Mouse (Mus musculus): Measurements from ENCODE around the gene 1600012H06Rik. TPM values are rescaled to one million over a fixed set of nuclear protein-coding genes. Genes with fewer than 3 reads are reported as not detected.

Gene 1600012H06Rik
- total RNA-seq (2023): 21.1 TPM

DNA sequence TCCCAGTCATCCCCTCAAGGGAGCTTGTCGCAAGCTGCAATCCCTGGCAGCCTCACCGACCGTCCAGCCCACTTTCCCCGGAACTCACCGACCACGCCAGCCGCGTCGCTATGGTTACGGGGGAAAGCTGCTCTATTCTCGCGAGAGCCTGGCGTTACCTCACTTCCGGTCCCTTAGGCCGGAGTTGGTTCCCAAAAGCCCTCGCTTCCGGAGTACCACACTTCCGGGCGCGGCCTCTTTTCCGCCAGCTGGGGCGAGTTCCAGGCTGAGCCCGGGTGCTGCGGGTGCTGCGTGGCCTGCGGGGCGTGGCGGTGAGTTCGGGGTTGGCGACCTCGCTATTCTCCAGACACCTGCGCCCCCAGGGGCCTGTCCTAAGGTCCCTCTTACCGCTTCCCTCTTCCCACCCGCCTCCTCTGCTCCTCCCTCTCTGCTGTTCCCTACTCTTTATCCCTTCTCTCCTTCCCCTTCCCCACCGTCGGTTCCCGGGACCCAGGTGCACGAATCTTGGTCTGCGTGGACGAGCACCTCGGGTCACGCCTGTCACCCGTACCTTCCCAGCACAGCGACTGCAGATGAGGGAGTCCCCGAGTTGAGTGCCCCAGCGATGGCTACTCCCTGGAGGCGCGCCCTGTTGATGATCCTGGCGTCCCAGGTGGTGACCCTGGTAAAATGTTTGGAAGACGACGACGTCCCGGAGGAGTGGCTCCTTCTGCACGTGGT is at the start of gene 1600012H06Rik, which contains the start of gene Wdr27:
Gene 1600012H06Rik, plus strand, starts transcription at position 176 of the 720 bp plus-strand sequence.
Gene Wdr27, minus strand, starts transcription at position 150 of the 720 bp plus-strand sequence.

DNA sequence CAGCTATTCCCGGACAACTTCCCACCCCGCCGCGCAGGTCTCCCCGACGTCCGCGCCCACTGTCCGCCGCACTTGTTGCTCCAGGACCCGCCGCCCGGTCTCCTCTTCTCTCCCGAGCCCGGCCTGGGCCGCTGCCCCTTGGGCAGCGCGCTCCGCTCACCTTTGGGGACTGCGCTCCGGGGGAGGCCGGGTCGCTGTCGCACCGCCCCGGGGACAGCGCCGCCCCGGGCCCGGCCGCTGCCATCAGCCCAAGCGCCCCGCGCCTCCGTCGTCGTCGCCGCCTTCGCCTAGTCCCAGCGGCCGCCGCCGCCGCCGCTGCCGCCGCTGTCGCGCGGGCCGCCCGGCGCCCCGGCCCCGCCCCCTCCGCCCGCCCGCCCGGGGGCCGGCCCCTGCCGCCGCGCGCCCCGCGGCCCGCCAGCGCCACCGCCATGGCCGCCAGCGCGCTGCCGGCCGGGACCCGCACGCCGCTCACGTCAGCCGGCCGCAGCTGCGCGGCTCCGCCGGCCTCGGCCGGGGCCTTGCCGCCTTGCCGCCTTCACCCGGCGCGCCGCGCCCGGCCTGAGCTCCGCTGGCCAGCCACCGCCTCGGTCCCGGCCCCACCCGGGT is 18.1 kb downstream of the 1600012H06Rik start, which contains the start of gene Phf10:
Gene Phf10, minus strand, starts transcription at position 323 of the 606 bp plus-strand sequence.

DNA sequence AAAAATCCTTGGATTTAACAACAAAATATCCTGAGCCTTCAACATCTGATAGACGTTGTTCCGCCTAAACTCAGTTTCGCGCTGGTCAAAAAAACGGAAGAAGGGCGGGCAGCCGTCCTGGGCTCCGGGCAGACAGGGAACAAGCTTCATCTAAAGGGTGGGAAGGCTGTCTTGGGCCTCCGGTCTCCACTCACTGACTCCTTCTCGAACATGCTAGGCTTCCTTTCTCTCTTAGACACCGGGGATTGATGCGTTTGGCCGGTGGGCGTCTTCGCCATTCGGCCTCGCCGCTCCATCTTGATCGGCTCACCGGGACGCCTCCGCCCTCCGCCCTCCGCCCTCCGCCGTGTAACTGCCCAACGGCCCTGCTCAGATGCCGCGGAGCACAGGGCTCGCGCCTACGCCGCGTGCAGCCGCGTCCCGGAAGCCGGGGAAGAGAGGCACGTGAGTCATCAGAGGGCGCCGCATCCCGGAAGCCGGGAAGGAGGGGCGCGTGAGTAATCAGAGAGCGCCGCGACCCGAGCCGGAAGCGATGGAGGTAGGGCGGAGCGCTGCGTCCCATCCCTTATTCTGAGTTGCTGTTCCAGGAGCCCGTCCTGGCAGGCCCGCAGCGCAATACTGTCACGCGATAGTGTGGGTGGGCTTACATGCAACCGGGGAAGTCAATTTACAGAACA is 35.5 kb downstream of the 1600012H06Rik start, which contains the start of the genes 9030025P20Rik and Gm3417:
Gene 9030025P20Rik, plus strand, starts transcription at position 107 of the 677 bp plus-strand sequence.
Gene Gm3417, minus strand, starts transcription at position 429 of the 677 bp plus-strand sequence.

Other genes with a start within 250 kb of the 1600012H06Rik start
- gene Thbs2, start 248.9 kb upstream of the 1600012H06Rik start, total RNA-seq (2023): not detected
- 0.80 TPM for gene Wdr27, start within 50 bp of the 1600012H06Rik start, total RNA-seq (2023)
- gene Phf10, start 18.1 kb downstream of the 1600012H06Rik start, total RNA-seq (2023): 28.0 TPM
- 23.0 TPM for gene 9030025P20Rik, start 35.3 kb downstream of the 1600012H06Rik start, total RNA-seq (2023)
- gene Gm3417, start 35.6 kb downstream of the 1600012H06Rik start, total RNA-seq (2023): not detected
- 6.4 TPM for gene Gm3435, start 67.0 kb downstream of the 1600012H06Rik start, total RNA-seq (2023)
- 139 TPM for gene Ermard, start 98.0 kb downstream of the 1600012H06Rik start, total RNA-seq (2023)
- not detected for gene Tcte3, start 98.3 kb downstream of the 1600012H06Rik start, total RNA-seq (2023)
- 8.3 TPM for gene Gm3448, start 98.4 kb downstream of the 1600012H06Rik start, total RNA-seq (2023)

Data from CD8-positive naive resting alpha-beta T cell, adult 57 days (primary cell).